Mouse (Mus musculus) adrenal gland, postnatal 10 days (tissue): ENCODE results near the gene Mblac2. TPM values are rescaled to one million over a fixed set of nuclear protein-coding genes. Genes with fewer than 3 reads are reported as not detected.

Source experiments
- DNase-seq: peaks from one replicate; pipeline ENCODE4 v3.0.0; 2021; ENCODE audit warnings: mixed read lengths
- total RNA-seq, 2 experiments: library from RNA; stranded (reverse); gene quantifications; 2 replicates each; pipeline ENCODE4 v1.2.3; 2021

The Mblac2 gene
- total RNA-seq, 2 experiments from 2014 or later = 7.0 to 12.4 TPM

- DNase-seq = no peak
Measured at GRCm38 (mm10) chr13:81736606-81737005, 25.5 kb downstream of the Mblac2 start.

GRCm38 (mm10) chr13:81740898-81741297 is 29.8 kb downstream of the Mblac2 start:
- no peak for DNase-seq

DNA sequence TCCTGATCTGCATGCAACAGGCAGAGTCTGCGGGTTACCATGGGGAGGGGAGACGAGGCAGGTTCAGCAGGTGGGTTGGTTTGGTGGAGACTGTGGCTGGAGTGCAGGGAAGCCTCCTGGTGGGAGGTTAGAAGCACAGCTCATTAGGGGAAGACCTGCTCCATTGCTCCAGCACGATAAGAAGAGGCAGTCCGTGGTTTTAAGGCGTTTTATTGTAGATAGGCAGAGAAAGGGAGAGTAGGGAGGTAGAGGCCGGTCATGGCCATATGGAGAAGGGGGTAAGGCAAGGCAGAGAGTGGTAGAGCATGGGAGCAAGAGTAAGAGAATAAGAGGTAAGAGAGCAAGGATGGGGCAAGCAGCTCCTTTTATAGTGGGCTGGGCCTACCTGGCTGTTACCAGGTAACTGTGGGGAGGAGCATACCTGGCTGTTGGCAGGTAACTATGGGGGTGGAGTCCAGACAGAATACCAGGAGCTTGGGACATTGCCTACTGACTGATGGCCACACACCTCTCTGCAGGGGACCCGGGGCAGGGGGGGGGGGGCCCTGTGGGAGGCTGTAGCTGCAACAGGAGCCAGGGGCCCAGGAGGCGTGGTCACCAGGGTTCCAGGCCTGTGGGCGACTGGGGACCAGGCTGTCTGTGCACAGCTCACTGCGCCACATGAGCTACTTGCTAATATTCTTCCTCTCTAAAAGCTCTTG is 32.4 kb downstream of the Mblac2 start:
- DNase-seq = no peak

DNA sequence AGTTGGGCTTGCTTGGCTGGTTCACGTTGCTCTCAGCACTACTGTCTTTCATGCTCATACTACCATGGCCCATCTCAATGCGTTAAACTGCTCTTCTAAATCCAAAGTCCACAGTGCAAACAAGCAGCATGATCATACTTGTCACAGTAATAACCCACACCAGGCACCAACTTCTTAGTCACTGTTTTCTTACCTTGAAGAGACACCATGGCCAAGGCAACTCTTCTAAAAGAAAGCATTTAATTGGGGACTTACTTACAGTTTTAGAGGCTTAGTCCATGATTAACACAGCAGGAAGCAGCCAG is 32.9 kb downstream of the Mblac2 start:
- no peak for DNase-seq

DNA sequence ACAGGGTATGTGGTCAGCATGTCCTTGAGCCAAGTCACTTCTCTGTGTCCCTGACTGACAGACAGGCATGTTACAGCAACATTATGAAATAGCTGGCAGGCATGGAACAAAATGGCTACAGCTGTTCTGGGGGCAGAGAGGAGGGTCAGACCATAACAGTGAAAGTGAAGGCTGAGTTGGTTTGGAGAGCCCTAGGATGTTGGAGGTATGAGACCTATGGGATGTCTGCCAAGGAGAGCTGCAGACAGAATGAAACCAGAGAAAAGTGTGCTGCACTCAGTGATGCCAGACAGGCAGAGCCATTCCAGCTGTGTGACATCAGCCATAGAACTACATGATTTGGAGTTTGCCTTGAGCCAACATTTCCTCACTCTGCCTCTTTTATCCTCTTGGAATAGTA is 43.7 kb downstream of the Mblac2 start:
- no peak for DNase-seq

GRCm38 (mm10) chr13:81755324-81755723 is 44.2 kb downstream of the Mblac2 start:
- no peak for DNase-seq

- peak; percentile 49 for DNase-seq
Measured at GRCm38 (mm10) chr13:81757058-81757660, 46.0 kb downstream of the Mblac2 start.

GRCm38 (mm10) chr13:81760379-81760778 is 49.2 kb downstream of the Mblac2 start:
- peak; percentile 71 for DNase-seq

- DNase-seq = peak; percentile 37
Measured at GRCm38 (mm10) chr13:81761566-81762186, 50.5 kb downstream of the Mblac2 start.

GRCm38 (mm10) chr13:81764173-81764572 is 53.0 kb downstream of the Mblac2 start:
- DNase-seq = no peak

DNA sequence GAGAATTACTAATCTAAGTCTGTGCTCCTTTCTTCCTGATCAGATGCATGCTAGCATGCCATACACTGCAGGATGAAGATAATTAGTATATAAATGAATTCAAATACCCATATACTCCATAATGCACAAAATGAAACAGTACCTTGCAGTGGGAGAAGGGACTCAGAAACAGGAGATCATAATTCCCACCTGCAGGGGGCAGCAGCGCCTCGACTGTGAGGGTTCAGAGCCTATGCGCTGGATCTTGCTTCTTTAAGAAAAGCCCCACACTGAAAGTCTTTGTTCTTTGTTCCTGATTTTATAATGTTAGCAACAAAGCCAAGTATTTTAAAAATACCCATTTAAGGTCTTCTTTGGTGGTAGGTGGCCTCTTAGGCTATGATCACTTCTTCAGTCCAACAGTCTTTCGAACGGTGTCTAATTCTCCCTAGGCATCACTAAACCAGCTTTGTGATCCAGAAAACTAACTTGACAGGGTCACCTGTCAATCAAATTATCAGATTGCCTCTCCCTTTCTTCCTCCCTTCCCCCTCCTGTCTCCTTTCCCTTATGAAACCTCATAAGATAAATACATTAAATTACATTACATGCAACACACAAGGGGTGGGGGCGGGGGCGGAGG is 56.0 kb downstream of the Mblac2 start:
- DNase-seq = peak; percentile 80

DNA sequence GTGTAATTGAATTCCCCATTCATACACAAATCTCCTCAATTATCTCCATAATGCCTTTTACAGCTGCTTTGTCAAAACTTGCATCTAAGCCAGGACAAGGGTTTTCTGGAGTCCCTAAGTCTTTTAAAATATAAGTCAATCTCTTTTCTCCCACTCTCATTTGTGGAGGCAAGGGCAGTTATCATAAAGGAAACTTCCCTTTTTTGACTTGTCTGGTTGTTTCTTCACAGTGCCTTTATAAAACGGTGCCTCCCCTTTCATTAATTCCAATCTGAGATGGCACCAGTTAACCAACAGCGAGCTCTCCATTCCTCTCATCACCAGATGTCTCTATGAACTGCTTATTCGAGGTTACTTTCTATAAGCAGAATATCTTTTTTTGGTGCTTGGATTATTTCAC is 65.1 kb downstream of the Mblac2 start:
- no peak for DNase-seq

GRCm38 (mm10) chr13:81782475-81782874 is 71.3 kb downstream of the Mblac2 start:
- no peak for DNase-seq

DNA sequence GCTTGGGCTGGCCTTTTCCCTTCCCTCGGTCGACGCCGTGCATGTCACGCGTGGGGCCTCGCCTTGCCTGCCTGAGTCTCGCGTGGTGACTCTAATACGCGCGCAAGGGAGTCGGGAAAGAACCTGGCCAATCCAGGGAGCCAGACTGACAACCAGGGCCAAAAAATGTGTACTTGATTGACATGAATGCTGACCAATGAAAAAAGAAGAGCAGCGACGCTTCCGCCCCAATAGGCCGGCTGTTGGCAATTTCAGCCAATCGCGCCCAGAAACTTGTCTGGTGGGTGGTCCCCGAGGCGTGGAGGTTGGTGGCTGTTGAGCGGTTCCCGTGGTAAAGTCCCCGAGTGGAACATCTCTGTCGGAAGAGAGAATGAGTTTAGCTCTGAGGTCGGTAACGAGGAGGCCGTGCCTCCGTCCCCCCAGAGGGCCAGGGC is 71.8 kb downstream of the Mblac2 start, which contains the start of gene Cetn3:
Cetn3 (plus strand) TSS at position 107 of the 434 bp plus-strand sequence.
- peak; percentile 91 for DNase-seq

GRCm38 (mm10) chr13:81783405-81784342 is 72.5 kb downstream of the Mblac2 start:
- peak; percentile 99 for DNase-seq

DNA sequence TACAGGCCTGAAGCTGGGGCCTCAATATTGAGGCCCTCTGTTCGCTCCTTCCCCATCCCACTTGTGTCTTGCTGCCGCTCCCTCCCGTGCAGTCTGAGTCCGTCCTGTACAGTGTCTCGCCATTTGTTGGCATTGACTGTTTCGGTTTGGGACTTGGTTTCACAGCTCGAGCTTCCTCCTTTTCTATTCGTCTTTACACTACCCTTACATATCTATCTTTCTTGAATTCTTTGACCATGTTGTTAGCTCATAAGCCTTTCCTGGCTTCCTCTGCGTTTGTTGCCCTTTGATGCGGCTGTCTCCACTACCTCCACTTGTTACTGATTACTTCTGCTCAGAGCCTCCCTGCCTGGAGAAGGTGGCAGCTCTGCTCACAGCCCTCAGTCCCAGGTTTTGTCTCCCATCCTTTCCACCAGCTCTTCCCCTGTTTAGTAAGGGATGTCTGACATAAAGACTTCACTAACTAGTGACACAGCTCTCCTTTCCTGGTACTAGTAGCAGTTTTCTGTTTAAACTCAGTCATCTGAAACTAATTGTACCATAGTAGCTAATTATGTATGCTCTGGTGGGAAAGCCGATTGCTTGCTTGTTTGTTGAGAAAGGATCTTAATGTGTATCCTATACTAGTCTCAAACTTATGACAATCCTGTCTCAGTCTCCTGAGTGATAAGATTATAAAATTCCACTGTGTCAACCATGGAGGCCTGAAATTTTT is 74.8 kb downstream of the Mblac2 start:
- DNase-seq = no peak

GRCm38 (mm10) chr13:81790160-81790559 is 79.0 kb downstream of the Mblac2 start:
- no peak for DNase-seq

- peak; percentile 17 for DNase-seq
Measured at GRCm38 (mm10) chr13:81791861-81792260, 80.7 kb downstream of the Mblac2 start.

- DNase-seq = no peak
Measured at GRCm38 (mm10) chr13:81793850-81794249, 82.7 kb downstream of the Mblac2 start.

- DNase-seq = no peak
Measured at GRCm38 (mm10) chr13:81801121-81801520, 90.0 kb downstream of the Mblac2 start.
